1 mouse cellular context compared by ENCODE assay signal in genomic region chr1:157506522-157506921, GRCm38 (mm10).
TF ChIP-seq lines count a peak whose summit lies in the region.

TSS of gene Sec16b (plus strand) at chr1:157506728.

TF ChIP-seq in CH12.LX, 34 proteins besides CTCF, POLR2A, EP300 and RAD21 (continued from another document):
- TF ChIP-seq MEF2A (IDR thresholded peaks at IDR 0.05; ENCODE audit: borderline replicate concordance, low read depth, low read length) (peak; percentile 89), ZKSCAN1 (IDR thresholded peaks at IDR 0.05; ENCODE audit: borderline replicate concordance, low read depth, low read length) (no peak), ZMIZ1 (IDR thresholded peaks at IDR 0.05; ENCODE audit: low read depth, low read length) (0 out of 2 replicates have a peak, but pooled peaks have one; percentile 32), SIN3A (IDR thresholded peaks at IDR 0.05; ENCODE audit: low read length) (peak; percentile 99)
